Mouse (Mus musculus) T-helper 2 cell (primary cell): ENCODE results near the gene Sec61b.

Experiments used
- in situ Hi-C: fragments of 300-600 bp; cut with MboI, MseI; formaldehyde crosslinking; loops from one replicate; pipeline ENCODE4 v1.15.1; 2025; ENCODE audit warnings: high pct_unique_total_duplicates

Sec61b gene

GRCm38 (mm10) chr4:47480095-47480494, 5.6 kb downstream of the Sec61b start:
- in situ Hi-C loops: no loop called here

GRCm38 (mm10) chr4:47480576-47480975, 6.1 kb downstream of the Sec61b start:
- in situ Hi-C loops: no loop called here

- in situ Hi-C loops: no loop called here
Measured at GRCm38 (mm10) chr4:47491243-47491642, 16.8 kb downstream of the Sec61b start.

- in situ Hi-C loops: no loop called here
Measured at GRCm38 (mm10) chr4:47492311-47493086, 18.0 kb downstream of the Sec61b start.

- in situ Hi-C loops: no loop called here
Measured at GRCm38 (mm10) chr4:47493456-47493855, 19.0 kb downstream of the Sec61b start.

- in situ Hi-C loops: no loop called here
Measured at GRCm38 (mm10) chr4:47494137-47494536, 19.7 kb downstream of the Sec61b start.

- in situ Hi-C loops: no loop called here
Measured at GRCm38 (mm10) chr4:47494686-47495085, 20.2 kb downstream of the Sec61b start.

GRCm38 (mm10) chr4:47497811-47498385, 23.4 kb downstream of the Sec61b start:
- in situ Hi-C loops: no loop called here

GRCm38 (mm10) chr4:47499121-47499545, 24.7 kb downstream of the Sec61b start:
- in situ Hi-C loops: no loop called here

GRCm38 (mm10) chr4:47502546-47502971, 28.1 kb downstream of the Sec61b start:
- in situ Hi-C loops: no loop called here

GRCm38 (mm10) chr4:47503045-47503444, 28.6 kb downstream of the Sec61b start:
- in situ Hi-C loops: no loop called here

GRCm38 (mm10) chr4:47504841-47505517, 30.5 kb downstream of the Sec61b start:
- in situ Hi-C loops: no loop called here

- in situ Hi-C loops: no loop called here
Measured at GRCm38 (mm10) chr4:47518551-47519181, 44.2 kb downstream of the Sec61b start.

- in situ Hi-C loops: loop anchor here (10.0 kb wide), 1 partner anchor 1525 kb away; no protein-coding TSS in a partner anchor
Measured at GRCm38 (mm10) chr4:47520076-47520475, 45.6 kb downstream of the Sec61b start.

GRCm38 (mm10) chr4:47521884-47522605, 47.6 kb downstream of the Sec61b start:
- in situ Hi-C loops: loop anchor here (10.0 kb wide), 1 partner anchor 1527 kb away; no protein-coding TSS in a partner anchor

GRCm38 (mm10) chr4:47529866-47530265, 55.4 kb downstream of the Sec61b start:
- in situ Hi-C loops: loop anchor here (10.0 kb wide), 1 partner anchor 1535 kb away; no protein-coding TSS in a partner anchor
